In the genomic region with DNA sequence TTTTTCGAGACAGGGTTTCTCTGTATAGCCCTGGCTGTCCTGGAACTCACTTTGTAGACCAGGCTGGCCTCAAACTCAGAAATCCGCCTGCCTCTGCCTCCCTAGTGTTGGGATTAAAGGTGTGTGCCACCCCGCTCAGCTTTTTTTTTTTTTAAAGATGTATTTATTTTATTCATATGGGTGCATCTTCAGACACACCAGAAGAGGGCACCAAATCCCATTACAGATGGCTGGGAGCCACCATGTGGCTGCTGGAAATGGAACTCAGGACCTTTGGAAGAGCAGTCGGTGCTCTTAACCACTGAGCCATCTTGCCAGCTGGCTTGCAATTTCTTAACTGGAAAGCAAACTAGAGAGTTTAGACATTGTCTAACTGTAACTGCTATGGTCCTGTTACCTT, we compare ENCODE assay signal across 25 mouse cellular contexts. TPM values are rescaled to one million over a fixed set of nuclear protein-coding genes. Genes with fewer than 3 reads are reported as not detected.
DNase-seq lines count a peak whose midpoint lies in the region; ATAC-seq and TF ChIP-seq lines count a peak whose summit lies in the region.
"Not testable (repeated sequence)": the region's sequence is repeated elsewhere in the genome, so short reads cannot be mapped to it uniquely, and the experiment has no call there.
"Had no signal": no experiment of that assay in that cellular context is flagged by ENCODE, and none has a peak within 500 bp of the region (broad histone marks: within the 10 kb centered on the region; RNA-seq: fewer than 3 reads in every experiment).

No protein-coding gene starts in this region.

- H3K4me1 ChIP-seq in ES-E14 (ENCODE audit: control insufficient read depth in 2 of 2, insufficient read depth in 2 of 2, low read length in 2 of 2, poor library complexity in 1 of 2); intestine, postnatal 0 days (replicated peaks; ENCODE audit: control insufficient read depth, insufficient read depth, low read length); liver, adult 2 months (ENCODE audit: control insufficient read depth, insufficient read depth, low read length); small intestine, adult 2 months (ENCODE audit: control insufficient read depth, insufficient read depth, insufficient read length, low read length): not testable (repeated sequence)

- peak; percentile 28 for DNase-seq in 3T3-L1 (ENCODE audit: low read depth, low spot score)
- not testable (repeated sequence) for DNase-seq in ES-E14 (ENCODE audit: low read depth, low spot score)
- DNase-seq in R1 (ENCODE audit: low read depth, low spot score) = peak; percentile 29
- DNase-seq in liver, adult 2 months (ENCODE audit: extremely low read depth, low read depth, low spot score) = peak; percentile 19

- H3K27me3 ChIP-seq in intestine, postnatal 0 days (replicated peaks; ENCODE audit: control insufficient read depth, insufficient read depth, low read length); liver, adult 2 months (ENCODE audit: control insufficient read depth, insufficient read depth, low read length); small intestine, adult 2 months (ENCODE audit: control insufficient read depth, insufficient read depth, low read length): not testable (repeated sequence)

- H3K9ac ChIP-seq in ES-E14 (ENCODE audit: insufficient read depth, low read depth, low read length, poor library complexity, severe bottlenecking); intestine, postnatal 0 days (ENCODE audit: low read depth, low read length); liver, adult 2 months (ENCODE audit: low read depth, low read length): not testable (repeated sequence)

- 84% methylated on average over 4 of the region's 4 CpGs for WGBS in intestine, postnatal 0 days
- WGBS in liver, adult 2 months = 71% methylated on average over 4 of the region's 4 CpGs
- WGBS in small intestine, adult 2 months = 91% methylated on average over 4 of the region's 4 CpGs

- not testable (repeated sequence) for H3K79me2 ChIP-seq in liver, adult 2 months (ENCODE audit: control insufficient read depth, insufficient read depth, low read length)

- not testable (repeated sequence) for ATAC-seq in intestine, postnatal 0 days

- H3K9me3 ChIP-seq in ES-E14 (ENCODE audit: control insufficient read depth, insufficient read depth, low read depth, low read length); intestine, postnatal 0 days (ENCODE audit: control insufficient read depth): not testable (repeated sequence)

- in situ Hi-C loops in ES-E14 (cut with MboI; ENCODE audit: low sequenced_read_pairs in 2 of 2, unreplicated experiment in 2 of 2) = loop anchor here in 1 of 2 experiments (25.0 kb wide), 1 partner anchor 724 kb away; no protein-coding TSS in a partner anchor

- not testable (repeated sequence) for H3K36me3 ChIP-seq in ES-E14 (ENCODE audit: control insufficient read depth, insufficient read depth, low read length, poor library complexity, severe bottlenecking); intestine, postnatal 0 days (ENCODE audit: control insufficient read depth, insufficient read depth); liver, adult 2 months (ENCODE audit: control insufficient read depth, insufficient read depth, low read length); small intestine, adult 2 months (ENCODE audit: control insufficient read depth, insufficient read depth, low read length)

- not testable (repeated sequence) for H3K4me3 ChIP-seq in ES-E14 (ENCODE audit: insufficient read depth in 1 of 2, low read depth in 1 of 2, low read length in 2 of 2, poor library complexity in 1 of 2, severe bottlenecking in 1 of 2); intestine, postnatal 0 days (ENCODE audit: low read depth, low read length); liver, adult 2 months (ENCODE audit: insufficient read depth, low read depth, low read length); small intestine, adult 2 months (ENCODE audit: low read depth, low read length)

- not testable (repeated sequence) for H3K27ac ChIP-seq in ES-E14 (ENCODE audit: insufficient read depth, low read depth, low read length, poor library complexity, severe bottlenecking); intestine, postnatal 0 days (ENCODE audit: low read depth, low read length); liver, adult 2 months (replicated peaks; ENCODE audit: insufficient read depth, low read depth, low read length); small intestine, adult 2 months (ENCODE audit: insufficient read depth, low read depth, low read length)

- peak; percentile 27 for TF ChIP-seq CTCF in intestine, postnatal 0 days (IDR thresholded peaks at IDR 0.05; ENCODE audit: low read depth)
- TF ChIP-seq CTCF in liver, adult 2 months (IDR thresholded peaks at IDR 0.05; ENCODE audit: low read depth, low read length) = not testable (repeated sequence)
- peak; percentile 21; the same call in 1 of the 2 replicates for TF ChIP-seq CTCF in small intestine, adult 2 months (IDR thresholded peaks at IDR 0.05; ENCODE audit: extremely low read depth, insufficient read length, insufficient replicate concordance, low read depth, low read length)

- H3K4me2 ChIP-seq in intestine, postnatal 0 days (replicated peaks; ENCODE audit: low read depth) = not testable (repeated sequence)

- TF ChIP-seq POLR2A in liver, adult 2 months (IDR thresholded peaks at IDR 0.05; ENCODE audit: extremely low read depth, insufficient read depth, low read length); small intestine, adult 2 months (IDR thresholded peaks at IDR 0.05; ENCODE audit: low read depth, low read length): not testable (repeated sequence)

TF ChIP-seq in ES-E14, 5 proteins besides CTCF, POLR2A, EP300 and RAD21:
- TF ChIP-seq ZNF384 (IDR thresholded peaks at IDR 0.05; ENCODE audit: low read depth, low read length) = peak; percentile 71

RNA-seq across cellular contexts. Expression of gene Maats1, which starts 3.9 kb away (rescaled TPM):
- 1.1 and 1.8 TPM in 2 replicates for total RNA-seq in ES-E14 (2012; rRNA removed)
- polyA plus RNA-seq in intestine, postnatal 0 days (2015; fragmentation: Nextera tagmentation; extraction: Ambion mirVana) = 0.88 and 1.0 TPM in 2 replicates
- not detected in 2 replicates for total RNA-seq in liver, adult 2 months (2014; rRNA removed)
- polyA plus RNA-seq in liver, adult 2 months (2012; rRNA removed) = not detected in 2 replicates
- 0.05 and 0.16 TPM in 2 replicates for polyA plus RNA-seq in small intestine, adult 2 months (2012; rRNA removed)
- total RNA-seq: gastrocnemius, adult 18-20 months; gastrocnemius, postnatal 14 days; heart, postnatal 10 days; heart, postnatal 36 days had no signal
- polyA plus RNA-seq: G1E; heart, embryonic 12.5 days had no signal

RNA-seq across cellular contexts. Expression of gene Cox17, which starts 8.7 kb away (rescaled TPM):
- total RNA-seq in ES-E14 (2012; rRNA removed) = 185 and 249 TPM in 2 replicates
- polyA plus RNA-seq in intestine, postnatal 0 days (2015; fragmentation: Nextera tagmentation; extraction: Ambion mirVana) = 557 and 587 TPM in 2 replicates
- 56.6 and 69.9 TPM in 2 replicates for total RNA-seq in liver, adult 2 months (2014; rRNA removed)
- 39.4 and 46.7 TPM in 2 replicates for polyA plus RNA-seq in liver, adult 2 months (2012; rRNA removed)
- polyA plus RNA-seq in small intestine, adult 2 months (2012; rRNA removed) = 31.6 and 76.2 TPM in 2 replicates

RNA-seq across cellular contexts. Expression of gene Gm21987, which starts 8.8 kb away (rescaled TPM):
- not detected in 2 replicates for total RNA-seq in ES-E14 (2012; rRNA removed)
- 0.38 TPM in 1 of 2 replicates, not detected in the other for polyA plus RNA-seq in intestine, postnatal 0 days (2015; fragmentation: Nextera tagmentation; extraction: Ambion mirVana)
- total RNA-seq in liver, adult 2 months (2014; rRNA removed) = not detected in 2 replicates
- polyA plus RNA-seq in liver, adult 2 months (2012; rRNA removed) = not detected in 2 replicates
- polyA plus RNA-seq in small intestine, adult 2 months (2012; rRNA removed) = not detected in 2 replicates
- total RNA-seq: adrenal gland, adult 18-20 months; adrenal gland, postnatal 10 days; gastrocnemius, adult 18-20 months; gastrocnemius, postnatal 14 days; gastrocnemius, postnatal 4 days; heart, postnatal 10 days; heart, postnatal 36 days had no signal
- polyA plus RNA-seq: embryonic facial prominence, embryonic 14.5 days; forebrain, embryonic 10.5 days; forebrain, embryonic 13.5 days; forebrain, embryonic 16.5 days; hindbrain, embryonic 10.5 days; hindbrain, embryonic 13.5 days; hindbrain, embryonic 16.5 days had no signal

RNA-seq across cellular contexts. Expression of gene Popdc2, which starts 23.9 kb away (rescaled TPM):
- 0.49 and 0.58 TPM in 2 replicates for total RNA-seq in ES-E14 (2012; rRNA removed)
- 16.6 and 16.9 TPM in 2 replicates for polyA plus RNA-seq in intestine, postnatal 0 days (2015; fragmentation: Nextera tagmentation; extraction: Ambion mirVana)
- 0.18 TPM in 1 of 2 replicates, not detected in the other for total RNA-seq in liver, adult 2 months (2014; rRNA removed)
- polyA plus RNA-seq in liver, adult 2 months (2012; rRNA removed) = 0.18 and 0.73 TPM in 2 replicates
- 6.5 and 7.7 TPM in 2 replicates for polyA plus RNA-seq in small intestine, adult 2 months (2012; rRNA removed)

RNA-seq across cellular contexts. Expression of gene Nr1i2, which starts 43.5 kb away (rescaled TPM):
- 0.16 and 0.18 TPM in 2 replicates for total RNA-seq in ES-E14 (2012; rRNA removed)
- 23.1 and 26.0 TPM in 2 replicates for polyA plus RNA-seq in intestine, postnatal 0 days (2015; fragmentation: Nextera tagmentation; extraction: Ambion mirVana)
- 72.3 TPM in 2 replicates for total RNA-seq in liver, adult 2 months (2014; rRNA removed)
- polyA plus RNA-seq in liver, adult 2 months (2012; rRNA removed) = 45.8 and 53.6 TPM in 2 replicates
- 25.5 and 72.6 TPM in 2 replicates for polyA plus RNA-seq in small intestine, adult 2 months (2012; rRNA removed)
- total RNA-seq: adrenal gland, adult 18-20 months; adrenal gland, postnatal 36 days; G1E; gastrocnemius, postnatal 14 days; heart, postnatal 10 days; heart, postnatal 36 days had no signal
- polyA plus RNA-seq: embryonic facial prominence, embryonic 11.5 days; embryonic facial prominence, embryonic 14.5 days; forebrain, embryonic 10.5 days; forebrain, embryonic 13.5 days; forebrain, embryonic 16.5 days; G1E; heart, embryonic 12.5 days; heart, embryonic 15.5 days; hindbrain, embryonic 10.5 days; hindbrain, embryonic 13.5 days; hindbrain, embryonic 16.5 days had no signal
